Mouse (Mus musculus) kidney, adult 2 months (tissue): ENCODE measurements at regions not wholly inside any gene's neighbourhood (a gene's known extent, or its start where the extent isn't known, plus 50 kb on each side); places are given as distances from the start of the nearest gene placed in this dataset.

Experiments
- CTCF ChIP-seq: fragments of 200-500 bp; conservative IDR thresholded peaks from 2 replicates; pipeline ENCODE4 v1.5.1; 2011; ENCODE audit warnings: low read depth, mild to moderate bottlenecking, control low read depth, low read length, moderate library complexity, mixed read lengths; ENCODE audit not compliant: insufficient read depth, insufficient read length
- POLR2A ChIP-seq: fragments of 200-500 bp; IDR thresholded peaks from one replicate; pipeline ENCODE4 v1.6.1; 2011; ENCODE audit warnings: low read depth, low read length, control low read depth

- no peak for TF ChIP-seq CTCF
- no peak for TF ChIP-seq POLR2A
These were observed 1119.2 kb upstream of the Adgrl2 start for GRCm38 (mm10) chr3:150109561-150109960.
